Mouse (Mus musculus) lung, embryonic 14.5 days (tissue): Measurements from ENCODE around the gene Mob4. TPM values are rescaled to one million over a fixed set of nuclear protein-coding genes. Genes with fewer than 3 reads are reported as not detected.
"Not testable (repeated sequence)": the region's sequence is repeated elsewhere in the genome, so short reads cannot be mapped to it uniquely, and the experiment has no call there.

Source experiments
- ATAC-seq: fragments of 200-750 bp; cut with Nextera tagmentation; 2 replicates; pipeline ENCODE4 v1.8.0; 2017; ENCODE audit warnings: mild to moderate bottlenecking, moderate TSS enrichment, moderate library complexity; ENCODE audit not compliant: insufficient read depth
- DNase-seq: peaks from one replicate; pipeline ENCODE4 v3.0.0-alpha.2; 2015
- H3K27ac ChIP-seq: fragments of 300-500 bp; sonication (generic); 2 replicates; pipeline ENCODE4 v1.5.1; 2014; ENCODE audit warnings: low read depth, mild to moderate bottlenecking, moderate library complexity
- H3K27me3 ChIP-seq: fragments of 300-500 bp; sonication (generic); 2 replicates; pipeline ENCODE4 v1.6.1; 2014; ENCODE audit warnings: low read length, control low read depth; ENCODE audit not compliant: insufficient read depth
- H3K36me3 ChIP-seq: fragments of 300-500 bp; sonication (generic); 2 replicates; pipeline ENCODE4 v1.6.1; 2014; ENCODE audit warnings: control low read depth; ENCODE audit not compliant: insufficient read depth
- H3K4me1 ChIP-seq: fragments of 300-500 bp; sonication (generic); 2 replicates; pipeline ENCODE4 v1.6.1; 2014; ENCODE audit warnings: antibody characterized with exemption, control low read depth; ENCODE audit not compliant: insufficient read depth
- H3K4me2 ChIP-seq: fragments of 300-500 bp; sonication (generic); 2 replicates; pipeline ENCODE4 v1.6.1; 2014; ENCODE audit warnings: mild to moderate bottlenecking
- H3K4me3 ChIP-seq: fragments of 300-500 bp; sonication (generic); 2 replicates; pipeline ENCODE4 v1.5.1; 2014; ENCODE audit warnings: low read depth, low read length
- H3K9ac ChIP-seq: fragments of 300-500 bp; sonication (generic); 2 replicates; pipeline ENCODE4 v1.6.1; 2014
- H3K9me3 ChIP-seq: fragments of 300-500 bp; sonication (generic); 2 replicates; pipeline ENCODE4 v1.6.1; 2016; ENCODE audit warnings: low read depth, low read length, control low read depth
- CTCF ChIP-seq: IDR thresholded peaks from 2 replicates; pipeline ENCODE4 v1.5.1; 2016; ENCODE audit warnings: antibody characterized with exemption, low read depth
- WGBS: fragments of 180-500 bp; shearing (Covaris S2); extraction: QIAGEN DNeasy Blood & Tissue Kit; methylation state at CpG from one replicate; pipeline ENCODE4 v1.1.7; 2014; 5-methylcytosine and 5-hydroxymethylcytosine counted together
- polyA plus RNA-seq: library from polyadenylated mRNA; unstranded; fragments of >200 nt; fragmentation: Nextera tagmentation; extraction: Ambion mirVana; gene quantifications from 2 replicates; pipeline ENCODE4 v1.2.1, GENCODE M21; 2014

Mob4 gene
- polyA plus RNA-seq, 1 experiment from 2014 or later = 141 TPM

DNA sequence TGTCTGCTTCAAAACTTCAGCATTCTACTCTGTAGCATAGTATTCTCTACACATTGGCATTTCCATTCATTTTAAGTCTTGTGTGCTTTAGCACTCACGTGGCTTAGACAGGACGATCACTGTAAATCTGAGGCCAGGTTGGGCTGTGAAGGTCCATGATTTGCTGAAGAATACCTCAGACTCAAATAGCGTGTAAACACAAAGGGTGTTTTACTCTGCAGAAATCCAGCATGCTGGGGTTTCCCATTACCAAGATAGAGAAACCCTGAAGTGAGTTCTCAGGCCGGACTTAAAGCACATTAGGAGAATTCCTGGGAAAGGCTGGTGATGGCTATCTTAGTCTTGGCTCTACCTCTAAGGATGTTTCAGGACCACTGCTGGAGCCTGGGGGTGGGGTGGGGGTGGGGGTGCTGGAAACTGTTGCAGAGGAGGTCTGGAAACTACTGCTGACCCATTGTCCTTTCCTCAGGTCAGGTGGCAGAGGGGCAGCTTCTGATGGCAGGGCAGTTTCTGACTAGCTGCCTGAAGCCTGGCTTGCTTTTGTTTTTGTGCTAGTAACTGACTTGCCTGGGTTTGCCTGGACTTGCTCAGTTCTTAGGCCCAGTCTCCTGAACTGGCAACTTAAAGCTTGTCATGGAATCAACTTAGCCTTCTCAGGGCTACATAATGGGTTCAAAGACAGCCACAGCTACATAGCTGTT lies 21.8 kb upstream of the Mob4 start:
- DNase-seq (no peak), ATAC-seq (no peak)
- Histone ChIP-seq H3K4me2 (no peak overlapping the region), H3K4me1 (no peaks in the 10 kb centered on the region), H3K9me3 (no peaks in the 10 kb centered on the region), H3K36me3 (no peaks in the 10 kb centered on the region), H3K27ac (no peak overlapping the region), H3K9ac (no peak overlapping the region), H3K4me3 (no peak overlapping the region), H3K27me3 (no peaks in the 10 kb centered on the region)
- 87% methylated on average over 4 of the region's 4 CpGs for WGBS
- TF ChIP-seq CTCF = no peak

DNA sequence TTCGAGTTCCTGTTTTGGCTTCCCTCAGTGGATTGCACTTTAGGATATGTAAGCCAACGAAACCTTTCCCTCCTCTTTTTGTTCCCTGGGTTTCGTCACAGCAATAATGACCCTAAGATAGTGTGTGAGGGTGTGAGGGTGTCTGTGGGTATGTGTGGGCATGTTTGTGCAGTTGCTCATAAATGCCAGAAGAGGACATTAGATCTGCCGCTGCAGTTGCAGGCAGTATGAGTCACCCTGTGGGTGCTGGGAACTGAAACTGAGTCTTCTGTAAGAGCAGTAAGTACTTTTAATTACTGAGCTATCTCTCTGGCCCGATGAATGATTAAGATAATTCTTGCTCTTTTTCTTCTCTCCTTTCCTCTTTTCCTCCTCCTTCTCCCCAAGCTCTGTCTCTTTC lies 8.0 kb upstream of the Mob4 start:
- Histone ChIP-seq H3K4me1 (no peaks in the 10 kb centered on the region), H3K9ac (no peak overlapping the region), H3K9me3 (no peaks in the 10 kb centered on the region), H3K27me3 (no peaks in the 10 kb centered on the region), H3K4me2 (no peak overlapping the region), H3K4me3 (no peak overlapping the region), H3K36me3 (no peaks in the 10 kb centered on the region), H3K27ac (no peak overlapping the region)
- ATAC-seq (no peak), DNase-seq (no peak)
- TF ChIP-seq CTCF = no peak
- WGBS = 82% methylated on average over 5 of the region's 5 CpGs

DNA sequence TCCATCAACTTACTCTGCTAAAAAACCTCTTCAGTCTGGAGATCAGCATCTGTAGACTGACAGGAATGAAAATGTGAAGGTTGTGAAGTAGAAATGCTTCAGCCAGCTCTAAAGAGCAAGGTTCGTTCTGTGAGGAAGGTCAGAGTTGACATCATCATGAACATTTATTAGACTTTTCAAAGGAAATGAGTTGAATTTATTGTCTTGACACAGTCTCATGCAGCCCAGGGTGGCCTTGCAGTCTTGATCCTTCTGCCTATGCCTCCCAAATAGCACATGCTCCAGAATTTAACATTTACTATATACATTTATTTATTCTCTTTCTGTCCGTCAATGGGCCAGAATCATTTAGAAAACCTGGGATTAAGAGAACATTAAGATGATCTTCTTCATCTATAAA lies 7.5 kb upstream of the Mob4 start:
- Histone ChIP-seq H3K9me3 (no peaks in the 10 kb centered on the region), H3K4me2 (no peak overlapping the region), H3K27ac (no peak overlapping the region), H3K36me3 (no peaks in the 10 kb centered on the region), H3K4me3 (no peak overlapping the region), H3K9ac (no peak overlapping the region), H3K27me3 (no peaks in the 10 kb centered on the region), H3K4me1 (no peaks in the 10 kb centered on the region)
- 82% methylated on average over 2 of the region's 2 CpGs for WGBS
- ATAC-seq = no peak
- TF ChIP-seq CTCF = no peak
- DNase-seq = no peak

DNA sequence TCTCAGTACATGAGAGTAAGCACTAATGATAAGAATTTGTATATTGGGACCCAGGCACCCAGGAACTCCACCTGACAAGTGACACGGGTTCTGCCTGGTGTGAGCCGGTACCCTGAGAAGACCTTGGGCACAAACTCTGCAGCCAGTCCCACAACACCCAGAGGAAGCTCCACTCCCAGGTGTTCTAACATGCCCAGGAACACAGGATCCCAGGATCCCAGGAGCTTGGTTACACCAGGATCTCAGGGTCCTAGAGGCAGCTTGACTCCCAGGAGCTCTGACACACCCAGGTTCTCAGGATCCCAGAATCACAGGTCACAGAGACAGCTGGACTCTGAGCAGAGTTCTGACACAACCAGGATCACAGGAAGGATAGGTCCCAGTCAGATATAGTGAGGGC lies 6.9 kb upstream of the Mob4 start:
- H3K27me3 ChIP-seq, H3K9ac ChIP-seq, H3K4me2 ChIP-seq, H3K9me3 ChIP-seq, DNase-seq, H3K4me3 ChIP-seq, ATAC-seq, H3K4me1 ChIP-seq, H3K27ac ChIP-seq, H3K36me3 ChIP-seq: not testable (repeated sequence)
- WGBS = 91% methylated on average over 2 of the region's 2 CpGs

DNA sequence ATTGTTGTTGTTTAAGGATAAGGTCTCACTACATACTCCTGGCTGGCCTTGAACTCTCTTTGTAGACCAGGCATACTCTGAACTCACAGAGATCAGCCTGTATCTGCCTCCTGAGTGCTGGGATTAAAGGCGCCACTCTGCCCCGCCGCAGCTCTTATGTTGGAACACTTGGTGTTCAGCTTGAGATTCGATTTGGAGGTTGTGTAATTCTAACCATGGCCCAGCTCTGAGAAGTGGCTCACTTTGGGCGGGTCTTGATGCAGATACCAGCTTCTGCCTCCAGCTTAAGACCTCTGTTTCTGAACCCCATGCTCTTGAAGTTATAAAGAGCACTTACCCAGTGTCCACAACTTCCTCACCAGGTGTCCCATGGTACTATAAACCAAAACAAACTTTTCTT lies 1.3 kb upstream of the Mob4 start:
- Histone ChIP-seq H3K4me3 (no peak overlapping the region), H3K9ac (no peak overlapping the region), H3K36me3 (no peaks in the 10 kb centered on the region), H3K9me3 (no peaks in the 10 kb centered on the region), H3K4me1 (peaks cover 16% of the 10 kb centered on the region), H3K27ac (no peak overlapping the region), H3K27me3 (no peaks in the 10 kb centered on the region), H3K4me2 (no peak overlapping the region)
- no peak for ATAC-seq
- 90% methylated on average over 5 of the region's 5 CpGs for WGBS
- no peak for DNase-seq
- TF ChIP-seq CTCF = no peak

DNA sequence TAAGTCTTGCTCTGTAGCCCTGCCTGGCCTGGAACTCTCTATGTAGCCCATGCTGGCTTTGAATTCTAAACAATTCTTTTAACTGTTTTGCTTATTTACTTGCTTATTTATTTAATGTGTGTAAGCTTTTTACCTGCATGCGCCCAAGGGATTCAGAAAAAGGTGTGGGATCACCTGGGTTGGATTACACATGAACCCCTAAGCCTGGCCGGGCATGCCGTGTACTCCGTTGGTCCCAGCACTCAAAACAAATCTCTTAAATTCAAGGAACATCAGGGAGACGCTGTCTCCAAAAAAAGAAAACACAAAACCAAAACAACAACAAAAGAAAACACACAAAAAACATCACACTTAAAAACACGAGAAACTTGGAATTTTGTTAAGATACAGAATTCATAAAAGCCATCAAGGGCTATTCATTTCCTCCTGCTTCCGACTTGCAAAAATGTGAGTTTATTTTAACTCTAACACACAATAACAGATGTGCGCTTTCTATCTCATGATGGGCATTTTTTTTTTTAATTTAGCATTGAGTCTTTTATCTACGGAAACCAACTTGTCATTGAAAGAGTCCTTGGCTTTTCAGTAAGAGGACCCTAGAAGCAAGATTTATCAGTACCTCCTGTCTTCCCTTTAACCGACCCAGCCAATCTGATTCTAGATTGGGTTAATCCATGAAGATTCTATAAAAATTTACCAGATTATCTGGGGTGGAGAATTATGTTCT lies 678 bp upstream of the Mob4 start:
- WGBS = 58% methylated on average over 10 of the region's 10 CpGs
- no peaks in the 10 kb centered on the region for H3K27me3 ChIP-seq
- peaks cover 16% of the 10 kb centered on the region for H3K4me1 ChIP-seq
- peak overlapping the region; percentile 53 for H3K9ac ChIP-seq
- peak overlapping the region; percentile 73 for H3K4me2 ChIP-seq
- DNase-seq (no peak), ATAC-seq (no peak)
- TF ChIP-seq CTCF = no peak
- peak overlapping the region; percentile 97 for H3K4me3 ChIP-seq
- no peaks in the 10 kb centered on the region for H3K9me3 ChIP-seq
- H3K27ac ChIP-seq = peak overlapping the region; percentile 98
- H3K36me3 ChIP-seq = no peaks in the 10 kb centered on the region

DNA sequence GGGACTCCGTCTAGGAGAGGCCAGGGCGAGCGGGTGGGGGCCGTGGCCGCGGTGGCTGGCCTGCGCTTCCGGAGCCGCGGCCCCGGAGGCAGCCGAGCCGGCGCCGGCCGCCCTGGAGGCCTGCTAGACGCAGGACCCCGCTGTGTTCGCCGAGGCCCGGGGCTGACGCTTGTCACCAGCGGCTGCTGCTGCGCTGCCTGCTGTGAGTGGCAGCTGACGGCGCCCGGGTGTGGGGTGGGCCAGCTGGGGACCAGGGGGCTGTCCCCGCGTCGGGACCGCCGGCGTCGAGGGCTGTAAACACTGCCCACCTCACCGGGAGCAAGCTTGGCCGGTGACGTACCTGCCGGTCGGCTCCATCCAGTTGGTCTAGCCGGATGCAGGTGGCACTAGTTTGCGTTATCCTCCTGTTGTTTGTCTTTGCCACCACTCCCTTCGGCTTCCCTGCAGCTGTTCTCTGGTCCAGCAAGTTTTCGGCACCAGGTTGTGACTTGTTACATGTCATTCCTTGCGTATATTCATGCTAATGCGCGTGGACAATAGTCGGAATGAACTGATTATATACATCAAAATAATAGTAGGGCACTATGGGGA lies 488 bp downstream of the Mob4 start:
- Histone ChIP-seq H3K4me3 (peak overlapping the region; percentile 97), H3K27ac (peak overlapping the region; percentile 98), H3K9ac (peak overlapping the region; percentile 99), H3K9me3 (no peaks in the 10 kb centered on the region), H3K4me2 (peak overlapping the region; percentile 73), H3K4me1 (peaks cover 16% of the 10 kb centered on the region), H3K27me3 (no peaks in the 10 kb centered on the region), H3K36me3 (peaks cover 5% of the 10 kb centered on the region; the same call in 1 of the 2 replicates)
- peak; percentile 86 for ATAC-seq
- WGBS = under 1% methylated on average over 47 of the region's 47 CpGs
- no peak for DNase-seq
- no peak for TF ChIP-seq CTCF
